Mouse (Mus musculus): ENCODE measurements at regions not wholly inside any gene's neighbourhood (a gene's known extent, or its start where the extent isn't known, plus 50 kb on each side); places are given as distances from the start of the nearest gene placed in this dataset.
A peak's percentile ranks its signal among the peaks of the same experiment; 100 is the strongest.

GRCm38 (mm10) chr8:34364446-34365035 is 253.0 kb upstream of the Gm10131 start:
- 65% methylated on average over 18 of the region's 18 CpGs for WGBS
- DNase-seq (ENCODE audit: low read depth, low spot score), result no peak

GRCm38 (mm10) chr8:34363679-34364078 is 252.1 kb upstream of the Gm10131 start:
- DNase-seq (ENCODE audit: low read depth, low spot score), result no peak
- 87% methylated on average over 13 of the region's 13 CpGs for WGBS

DNA sequence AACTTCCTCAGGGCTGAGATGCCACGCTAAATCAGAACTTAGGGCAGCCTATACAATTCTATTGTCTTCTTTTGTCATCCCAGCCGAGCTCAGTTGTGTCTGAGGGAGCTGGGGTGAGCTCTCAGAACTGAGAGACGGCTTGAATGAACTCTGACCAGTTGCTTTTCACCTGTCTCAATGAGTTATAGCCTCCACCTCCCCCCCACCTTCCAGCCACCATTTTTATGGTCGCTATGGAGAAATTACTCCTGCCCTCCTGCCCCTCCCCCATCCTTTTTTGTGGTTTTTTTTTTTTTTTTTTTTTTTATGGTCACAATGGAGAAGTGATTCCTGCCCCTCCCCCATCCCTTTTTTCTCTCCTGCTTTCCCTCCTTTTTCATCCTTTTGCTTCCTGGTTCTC is 251.6 kb upstream of the Gm10131 start:
- DNase-seq (ENCODE audit: low read depth, low spot score), result no peak
- WGBS, result 64% methylated on average over 4 of the region's 4 CpGs

DNA sequence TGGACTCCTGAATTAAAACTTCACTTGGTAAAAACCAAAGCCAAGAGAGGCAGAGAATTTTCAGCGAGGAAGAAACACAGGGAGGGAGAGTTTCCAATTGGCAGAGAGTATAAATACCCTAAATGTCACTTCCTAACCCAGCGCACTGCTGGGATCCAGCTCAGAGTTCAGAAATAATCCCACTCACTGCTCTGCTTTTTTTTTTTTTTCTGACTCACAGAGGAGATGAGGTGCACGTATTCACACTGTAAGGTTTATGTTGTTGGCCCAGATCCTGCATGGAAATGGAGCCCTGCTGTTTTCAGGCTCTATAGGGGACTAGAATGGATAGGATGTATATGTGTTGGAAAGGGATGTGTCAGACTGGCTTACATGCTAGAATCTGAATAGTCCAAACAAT is 249.8 kb upstream of the Gm10131 start:
- 77% methylated on average over 3 of the region's 3 CpGs for WGBS
- DNase-seq (ENCODE audit: low read depth, low spot score), result no peak

DNA sequence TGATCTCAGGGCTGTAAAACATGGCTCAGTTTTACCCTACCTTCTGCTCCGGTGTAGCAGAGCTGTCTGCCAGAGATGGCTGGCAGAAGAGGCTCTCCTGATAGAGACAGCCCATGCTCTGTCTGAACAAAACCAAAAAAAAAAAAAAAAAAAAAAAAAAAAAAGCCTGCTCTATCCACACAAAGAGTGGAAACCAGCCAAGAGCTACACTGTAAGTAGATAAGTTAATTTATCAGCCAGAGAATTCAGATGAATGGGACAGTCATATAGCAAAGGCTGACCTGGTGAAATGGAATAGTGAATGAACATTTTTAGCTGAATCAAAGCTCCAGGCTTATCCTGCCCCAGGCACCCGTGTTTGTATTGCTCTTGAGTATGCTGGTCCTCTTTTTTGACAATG is 248.2 kb upstream of the Gm10131 start:
- WGBS, result 63% methylated on average over 2 of the region's 2 CpGs
- no peak for DNase-seq (ENCODE audit: low read depth, low spot score)

DNA sequence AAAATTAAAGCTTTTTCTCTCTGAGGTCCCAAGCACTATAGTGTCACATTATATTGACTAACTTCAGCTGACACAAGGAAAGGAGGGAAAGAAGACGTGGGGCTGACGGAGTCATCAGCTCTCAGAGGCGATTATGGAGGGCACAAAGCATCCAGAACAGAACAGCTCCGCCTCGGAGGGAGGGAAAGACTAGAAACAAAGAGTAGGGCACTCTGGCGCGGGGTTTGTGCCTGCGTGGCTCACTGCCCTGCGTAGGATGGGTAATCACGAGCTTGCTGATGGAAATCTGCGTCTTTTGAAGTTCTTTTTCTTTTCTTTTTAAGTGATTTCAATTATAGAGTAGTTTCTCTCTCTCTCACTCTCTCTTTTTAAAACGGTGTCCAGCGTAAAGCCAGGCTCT is 243.5 kb upstream of the Gm10131 start:
- WGBS, result 83% methylated on average over 13 of the region's 13 CpGs
- DNase-seq (ENCODE audit: low read depth, low spot score), result no peak

GRCm38 (mm10) chr8:34353140-34353855 is 241.8 kb upstream of the Gm10131 start:
- DNase-seq (ENCODE audit: low read depth, low spot score), result no peak
- WGBS, result 70% methylated on average over 6 of the region's 6 CpGs

DNA sequence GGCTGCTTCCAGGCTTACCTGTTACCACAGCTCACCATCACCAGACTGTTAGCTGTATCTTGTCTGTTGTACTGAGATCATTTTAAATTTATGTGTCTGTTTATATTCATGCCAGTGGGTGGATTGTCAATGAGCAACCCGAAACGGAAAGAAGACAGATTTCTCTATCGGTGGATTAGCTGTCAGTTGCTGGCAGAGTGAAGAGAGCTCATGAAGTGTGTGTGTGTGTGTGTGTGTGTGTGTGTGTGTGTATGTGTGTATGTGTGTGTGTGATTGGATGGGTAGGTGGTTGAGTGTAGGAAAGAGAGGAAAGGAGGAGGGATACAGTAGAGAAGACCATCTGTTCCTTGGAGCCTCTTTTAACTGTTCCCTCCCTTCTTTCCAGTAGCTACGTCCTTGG is 223.3 kb upstream of the Gm10131 start:
- WGBS, result 81% methylated on average over 4 of the region's 4 CpGs
- no peak for DNase-seq (ENCODE audit: low read depth, low spot score)

DNA sequence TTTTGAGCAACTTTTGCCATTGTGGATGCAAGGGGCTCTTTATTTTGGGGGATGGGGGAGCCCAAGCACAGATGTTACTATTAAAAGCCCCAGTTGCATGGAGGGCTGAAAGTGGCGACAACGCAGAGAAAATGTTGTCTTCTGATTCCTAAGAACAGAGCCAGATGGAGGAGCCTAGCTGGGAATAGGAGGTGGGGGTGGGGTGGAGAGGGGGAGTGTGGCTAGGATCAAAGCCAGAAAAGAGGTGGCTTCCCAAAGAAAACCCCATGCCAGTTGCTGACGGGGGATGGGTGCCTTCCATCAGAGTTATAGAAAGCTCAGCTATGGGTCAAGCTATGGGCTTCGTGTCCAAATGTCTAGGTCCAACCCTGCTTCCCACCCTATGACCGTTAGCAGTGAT is 220.1 kb upstream of the Gm10131 start:
- DNase-seq (ENCODE audit: low read depth, low spot score), result no peak
- WGBS, result 82% methylated on average over 5 of the region's 5 CpGs

- WGBS, result 50% methylated on average over 15 of the region's 15 CpGs
- no peak for DNase-seq (ENCODE audit: low read depth, low spot score)
These were observed 215.1 kb upstream of the Gm10131 start for GRCm38 (mm10) chr8:34326614-34326965.

DNA sequence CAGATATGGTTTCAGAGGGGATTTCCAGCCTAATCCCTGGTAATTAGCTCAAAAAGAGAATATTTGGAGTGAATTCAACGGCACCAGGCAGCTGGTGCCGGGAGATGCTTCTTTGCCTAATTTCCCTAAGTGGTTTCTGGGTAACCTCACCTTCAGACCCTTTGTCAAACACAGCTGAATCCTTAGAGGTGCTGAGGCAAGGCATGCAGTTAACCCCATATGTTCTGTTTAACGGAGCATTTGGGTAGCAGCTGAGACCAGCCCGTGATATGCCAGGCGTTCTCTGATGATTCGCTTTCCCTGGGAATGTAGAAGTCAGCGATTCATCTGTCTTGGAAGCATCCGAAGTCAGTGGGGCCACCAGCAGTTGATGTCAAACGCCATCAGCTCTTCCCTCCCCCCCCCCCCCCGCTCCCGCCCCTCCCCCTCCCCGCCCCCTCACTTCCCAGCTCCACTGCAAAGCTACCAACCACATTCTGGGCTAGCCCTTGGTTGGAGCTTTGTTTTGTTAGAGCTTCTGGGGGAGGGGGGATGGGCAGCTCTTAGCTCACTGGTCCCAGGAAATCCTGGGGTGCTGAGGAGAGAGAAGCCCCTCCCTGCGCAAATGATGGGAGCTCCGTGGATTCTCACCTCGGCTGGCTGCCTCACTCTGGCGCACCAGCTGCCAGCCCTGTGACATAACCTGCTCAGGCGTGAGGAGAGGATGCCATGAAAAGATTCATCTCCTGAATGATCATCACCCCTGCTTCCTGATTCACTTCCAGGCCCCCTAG is 214.5 kb upstream of the Gm10131 start:
- 46% methylated on average over 15 of the region's 17 CpGs for WGBS
- DNase-seq (ENCODE audit: low read depth, low spot score), result no peak

DNA sequence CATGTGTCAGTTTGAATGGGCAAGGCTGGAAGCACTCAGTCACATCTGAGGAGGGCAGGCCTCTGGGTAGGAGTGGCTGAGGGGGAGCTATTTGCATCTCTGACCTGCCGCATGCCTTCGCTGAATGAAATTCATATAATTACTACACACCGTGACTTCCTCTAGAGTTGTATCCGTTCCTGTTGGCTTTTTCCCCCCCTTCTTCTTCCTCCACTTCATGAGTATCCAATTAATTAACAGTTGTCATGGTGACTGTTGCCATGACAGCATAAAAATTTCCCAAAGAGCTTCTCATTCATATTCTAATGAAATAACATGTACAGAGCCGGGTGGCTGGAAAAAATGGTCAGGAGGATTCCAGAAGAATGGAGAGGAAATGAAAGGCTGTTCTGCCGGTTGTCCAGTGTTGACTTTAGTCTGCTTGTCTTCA is 208.6 kb upstream of the Gm10131 start:
- DNase-seq (ENCODE audit: low read depth, low spot score), result peak; percentile 27
- 32% methylated on average over 6 of the region's 6 CpGs for WGBS

- WGBS, result 97% methylated on average over 5 of the region's 5 CpGs
- no peak for DNase-seq (ENCODE audit: low read depth, low spot score)
These were observed 208.2 kb upstream of the Gm10131 start for GRCm38 (mm10) chr8:34319719-34320118.

DNA sequence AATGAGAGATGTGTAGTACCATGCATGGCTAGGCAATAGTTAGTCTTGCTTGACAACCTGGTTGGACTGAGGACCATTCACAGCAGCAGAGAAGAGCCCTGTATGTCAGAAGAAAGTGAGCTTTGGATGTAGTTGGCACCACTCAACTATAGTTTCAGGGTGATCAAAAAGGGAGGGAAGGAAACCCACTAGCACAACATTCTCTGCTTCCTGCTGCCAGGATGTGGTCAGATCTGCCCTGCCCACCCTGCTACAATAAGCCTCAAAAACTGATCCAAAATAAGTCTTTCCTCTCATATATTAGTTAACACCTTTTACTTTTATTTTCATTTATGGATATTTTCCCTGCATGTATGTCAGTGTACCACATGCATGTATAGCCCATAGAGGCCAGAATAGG is 203.7 kb upstream of the Gm10131 start:
- DNase-seq (ENCODE audit: low read depth, low spot score), result no peak

DNA sequence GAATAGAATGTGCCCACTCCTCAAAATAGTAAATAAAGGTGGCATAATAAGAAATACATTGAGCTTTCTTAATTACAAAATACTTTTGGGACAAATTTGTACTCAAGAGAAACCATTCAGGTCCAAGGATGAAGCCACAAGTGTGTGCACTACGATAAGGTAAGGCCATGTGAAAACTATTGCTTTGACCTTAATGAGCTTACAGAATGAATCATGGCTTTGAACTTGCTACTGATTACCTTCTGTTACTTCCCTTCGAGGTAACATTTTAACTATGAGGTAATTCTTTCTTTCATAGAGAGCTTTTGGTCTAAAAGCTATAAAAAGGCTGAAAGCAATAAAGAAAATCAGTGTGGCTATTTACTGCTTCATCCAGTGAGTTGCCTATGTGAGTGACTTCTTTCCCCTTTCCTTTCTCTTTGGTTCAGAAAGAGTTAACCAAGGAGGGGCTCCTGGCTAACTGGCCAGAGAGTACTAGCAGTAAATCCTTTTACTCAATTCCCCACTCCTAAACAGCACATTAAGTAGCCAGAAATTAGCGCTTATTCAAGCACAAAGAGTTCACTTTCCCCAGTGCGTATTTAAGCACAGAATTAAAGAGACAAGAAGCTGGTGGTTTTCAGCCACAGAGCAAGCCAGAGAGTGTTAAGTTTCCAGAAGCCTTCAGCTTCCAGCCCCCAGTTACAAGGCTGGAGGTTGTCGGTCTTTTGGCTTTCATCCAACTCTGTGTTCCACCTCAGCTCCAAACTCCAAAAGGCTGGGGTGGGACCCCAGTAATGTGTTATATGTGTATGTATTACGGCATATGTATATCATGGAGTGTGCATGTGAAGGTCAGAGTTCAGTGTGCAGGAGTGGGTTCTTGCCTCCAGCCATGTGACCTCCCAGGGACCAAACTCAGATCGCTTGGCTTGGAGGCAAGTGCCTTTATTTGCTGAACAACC is 194.3 kb upstream of the Gm10131 start:
- DNase-seq (ENCODE audit: low read depth, low spot score), result peak; percentile 47
- 19% methylated on average over 7 of the region's 7 CpGs for WGBS

- no peak for DNase-seq (ENCODE audit: low read depth, low spot score)
- 93% methylated on average over 11 of the region's 11 CpGs for WGBS
These were observed 192.3 kb upstream of the Gm10131 start for GRCm38 (mm10) chr8:34303815-34304214.

GRCm38 (mm10) chr8:34300331-34300903 is 188.9 kb upstream of the Gm10131 start:
- DNase-seq (ENCODE audit: low read depth, low spot score), result peak; percentile 50
- 22% methylated on average over 15 of the region's 15 CpGs for WGBS

DNA sequence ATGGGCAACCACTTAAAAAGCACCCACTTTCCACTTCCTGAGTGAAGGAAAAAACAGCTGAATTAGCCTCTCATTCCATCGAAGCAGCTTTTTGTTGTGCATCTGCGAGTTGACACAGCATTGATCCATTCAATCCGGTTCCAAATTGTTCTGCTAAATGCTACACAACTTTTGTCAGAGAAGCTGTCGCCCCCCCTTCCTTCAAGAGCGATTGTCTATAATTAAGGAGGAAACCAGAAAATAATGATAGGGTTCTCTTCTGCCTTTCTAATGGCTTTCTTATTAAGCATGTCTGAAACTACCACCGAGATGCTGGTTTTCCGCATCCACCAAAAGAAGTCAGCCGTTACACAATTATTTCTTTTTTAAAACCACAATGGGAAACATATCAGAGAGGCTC is 183.2 kb upstream of the Gm10131 start:
- WGBS, result 93% methylated on average over 8 of the region's 8 CpGs
- DNase-seq (ENCODE audit: low read depth, low spot score), result no peak

- no peak for DNase-seq (ENCODE audit: low read depth, low spot score)
- 77% methylated on average over 4 of the region's 4 CpGs for WGBS
These were observed 179.1 kb upstream of the Gm10131 start for GRCm38 (mm10) chr8:34290670-34291069.

GRCm38 (mm10) chr8:34287801-34288200 is 176.3 kb upstream of the Gm10131 start:
- WGBS, result 29% methylated on average over 2 of the region's 2 CpGs
- DNase-seq (ENCODE audit: low read depth, low spot score), result no peak

All from large intestine, adult 2 months (tissue).